Mouse (Mus musculus) spleen, postnatal 36 days (tissue): ENCODE results near the gene Tmem132c.

ENCODE experiments used
- DNase-seq, 2 experiments: peaks; one replicate each; pipeline ENCODE4 v3.0.0; 2022; ENCODE audit warnings: low spot score in 2 of 2, mixed read lengths in 1 of 2

Tmem132c gene

GRCm38 (mm10) chr5:127406014-127406655 is 164.5 kb downstream of the Tmem132c start:
- DNase-seq, result no peak

- DNase-seq, result no peak
Observed at GRCm38 (mm10) chr5:127416536-127416935, 174.9 kb downstream of the Tmem132c start.

- no peak for DNase-seq
Observed at GRCm38 (mm10) chr5:127423936-127424335, 182.3 kb downstream of the Tmem132c start.

- no peak for DNase-seq
Observed at GRCm38 (mm10) chr5:127429124-127429523, 187.5 kb downstream of the Tmem132c start.

GRCm38 (mm10) chr5:127431561-127431960 is 190.0 kb downstream of the Tmem132c start:
- no peak for DNase-seq

- no peak for DNase-seq
Observed at GRCm38 (mm10) chr5:127436836-127437235, 195.2 kb downstream of the Tmem132c start.

GRCm38 (mm10) chr5:127438639-127439038 is 197.0 kb downstream of the Tmem132c start:
- DNase-seq, result no peak

- DNase-seq, result no peak
Observed at GRCm38 (mm10) chr5:127441963-127442362, 200.4 kb downstream of the Tmem132c start.

GRCm38 (mm10) chr5:127453580-127453979 is 212.0 kb downstream of the Tmem132c start:
- DNase-seq, result no peak

GRCm38 (mm10) chr5:127454068-127454467 is 212.5 kb downstream of the Tmem132c start:
- no peak for DNase-seq

- no peak for DNase-seq
Observed at GRCm38 (mm10) chr5:127456076-127456475, 214.5 kb downstream of the Tmem132c start.

GRCm38 (mm10) chr5:127468151-127468550 is 226.5 kb downstream of the Tmem132c start:
- no peak for DNase-seq

- no peak for DNase-seq
Observed at GRCm38 (mm10) chr5:127470351-127470750, 228.7 kb downstream of the Tmem132c start.

GRCm38 (mm10) chr5:127471902-127472301 is 230.3 kb downstream of the Tmem132c start:
- DNase-seq, result no peak

- DNase-seq, result no peak
Observed at GRCm38 (mm10) chr5:127473706-127474105, 232.1 kb downstream of the Tmem132c start.

- no peak for DNase-seq
Observed at GRCm38 (mm10) chr5:127474856-127475255, 233.2 kb downstream of the Tmem132c start.

GRCm38 (mm10) chr5:127477790-127478189 is 236.2 kb downstream of the Tmem132c start:
- no peak for DNase-seq

GRCm38 (mm10) chr5:127478322-127478721 is 236.7 kb downstream of the Tmem132c start:
- DNase-seq, result no peak

GRCm38 (mm10) chr5:127480931-127481330 is 239.3 kb downstream of the Tmem132c start:
- no peak for DNase-seq

GRCm38 (mm10) chr5:127481416-127481815 is 239.8 kb downstream of the Tmem132c start:
- no peak for DNase-seq

- no peak for DNase-seq
Observed at GRCm38 (mm10) chr5:127482342-127482741, 240.7 kb downstream of the Tmem132c start.

GRCm38 (mm10) chr5:127483955-127484659 is 242.5 kb downstream of the Tmem132c start:
- DNase-seq, result no peak

- DNase-seq, result no peak
Observed at GRCm38 (mm10) chr5:127484813-127485486, 243.3 kb downstream of the Tmem132c start.
